Mouse (Mus musculus) hindbrain, embryonic 10.5 days (tissue): ENCODE data around the gene Slc52a3. TPM values are rescaled to one million over a fixed set of nuclear protein-coding genes. Genes with fewer than 3 reads are reported as not detected.
A peak's percentile ranks its signal among the peaks of the same experiment; 100 is the strongest.

Experiments used
- DNase-seq: peaks from one replicate; pipeline ENCODE4 v3.0.0-alpha.2; 2017; ENCODE audit warnings: low spot score
- H3K27ac ChIP-seq: fragments of 300-500 bp; sonication (generic); 2 replicates; pipeline ENCODE4 v1.5.1; 2016; ENCODE audit warnings: mild to moderate bottlenecking, moderate library complexity
- H3K27me3 ChIP-seq: fragments of 300-500 bp; sonication (generic); 2 replicates; pipeline ENCODE4 v1.6.1; 2016; ENCODE audit warnings: mild to moderate bottlenecking; ENCODE audit not compliant: poor library complexity, insufficient read depth, severe bottlenecking
- H3K36me3 ChIP-seq: fragments of 300-500 bp; sonication (generic); 2 replicates; pipeline ENCODE4 v1.6.1; 2016; ENCODE audit warnings: mild to moderate bottlenecking, moderate library complexity
- H3K4me1 ChIP-seq: fragments of 300-500 bp; sonication (generic); replicated peaks from 2 replicates; pipeline ENCODE4 v1.6.1; 2016; ENCODE audit warnings: mild to moderate bottlenecking
- H3K4me3 ChIP-seq: fragments of 300-500 bp; sonication (generic); 2 replicates; pipeline ENCODE4 v1.5.1; 2016; ENCODE audit warnings: mild to moderate bottlenecking, moderate library complexity
- H3K9me3 ChIP-seq: fragments of 300-500 bp; sonication (generic); 2 replicates; pipeline ENCODE4 v1.6.1; 2016; ENCODE audit warnings: mild to moderate bottlenecking, moderate library complexity
- WGBS: fragments of 180-500 bp; shearing (Covaris S2); methylation state at CpG from one replicate; pipeline ENCODE4 v1.1.7; 2016; 5-methylcytosine and 5-hydroxymethylcytosine counted together
- polyA plus RNA-seq: library from polyadenylated mRNA; unstranded; fragments of >200 nt; fragmentation: Nextera tagmentation; extraction: Ambion mirVana; gene quantifications from 2 replicates; pipeline ENCODE4 v1.2.1, GENCODE M21; 2016

The Slc52a3 gene
- polyA plus RNA-seq, 1 experiment from 2014 or later: 1.3 TPM

GRCm38 (mm10) chr2:151967176-151967750 lies 29.0 kb upstream of the Slc52a3 start:
- H3K9me3 ChIP-seq: no peaks in the 10 kb centered on the region

GRCm38 (mm10) chr2:151967792-151968191 lies 28.5 kb upstream of the Slc52a3 start:
- Histone ChIP-seq H3K4me1 (peaks cover 93% of the 10 kb centered on the region), H3K4me3 (peak overlapping the region; percentile 56), H3K27ac (peak overlapping the region; percentile 93), H3K36me3 (peaks cover 28% of the 10 kb centered on the region), H3K27me3 (peaks cover 28% of the 10 kb centered on the region; the same call in 1 of the 2 replicates), H3K9me3 (no peaks in the 10 kb centered on the region)
- no peak for DNase-seq
- 74% methylated on average over 2 of the region's 2 CpGs for WGBS

More at GRCm38 (mm10) chr2:151967176-151967750, 29.0 kb upstream of the Slc52a3 start:
- Histone ChIP-seq H3K4me1 (peaks cover 93% of the 10 kb centered on the region), H3K4me3 (peak overlapping the region; percentile 56), H3K27me3 (peaks cover 24% of the 10 kb centered on the region; the same call in 1 of the 2 replicates), H3K27ac (peak overlapping the region; percentile 93), H3K36me3 (peaks cover 28% of the 10 kb centered on the region)
- DNase-seq: peak; percentile 65
- whole genome bisulfite sequencing: 21% methylated on average over 9 of the region's 9 CpGs

GRCm38 (mm10) chr2:151968451-151968850 lies 27.9 kb upstream of the Slc52a3 start:
- Histone ChIP-seq H3K36me3 (peaks cover 28% of the 10 kb centered on the region), H3K4me1 (peaks cover 93% of the 10 kb centered on the region), H3K27me3 (peaks cover 26% of the 10 kb centered on the region; the same call in 1 of the 2 replicates), H3K9me3 (no peaks in the 10 kb centered on the region), H3K4me3 (peak overlapping the region; percentile 56), H3K27ac (peak overlapping the region; percentile 93)
- 77% methylated on average over 8 of the region's 8 CpGs for WGBS
- DNase-seq: no peak

GRCm38 (mm10) chr2:151968986-151969385 lies 27.3 kb upstream of the Slc52a3 start:
- Histone ChIP-seq H3K36me3 (peaks cover 28% of the 10 kb centered on the region), H3K27ac (peak overlapping the region; percentile 93), H3K4me1 (peaks cover 93% of the 10 kb centered on the region), H3K9me3 (no peaks in the 10 kb centered on the region), H3K27me3 (peaks cover 28% of the 10 kb centered on the region; the same call in 1 of the 2 replicates), H3K4me3 (peak overlapping the region; percentile 56)
- DNase-seq: no peak
- 87% methylated on average over 7 of the region's 7 CpGs for whole genome bisulfite sequencing

GRCm38 (mm10) chr2:151969396-151969795 lies 26.9 kb upstream of the Slc52a3 start:
- Histone ChIP-seq H3K4me3 (peak overlapping the region; percentile 56), H3K27me3 (peaks cover 32% of the 10 kb centered on the region), H3K4me1 (peaks cover 93% of the 10 kb centered on the region), H3K27ac (peak overlapping the region; percentile 93), H3K9me3 (no peaks in the 10 kb centered on the region), H3K36me3 (peaks cover 28% of the 10 kb centered on the region)
- 93% methylated on average over 6 of the region's 6 CpGs for WGBS
- DNase-seq: no peak

- DNase-seq: peak; percentile 91
- Histone ChIP-seq H3K27ac (peak overlapping the region; percentile 93), H3K36me3 (peaks cover 28% of the 10 kb centered on the region), H3K4me1 (peaks cover 91% of the 10 kb centered on the region), H3K9me3 (no peaks in the 10 kb centered on the region), H3K27me3 (peaks cover 35% of the 10 kb centered on the region), H3K4me3 (peak overlapping the region; percentile 56)
- WGBS: 47% methylated on average over 53 of the region's 53 CpGs
These were observed 25.8 kb upstream of the Slc52a3 start for GRCm38 (mm10) chr2:151970191-151971172.

GRCm38 (mm10) chr2:151971748-151972147 lies 24.6 kb upstream of the Slc52a3 start:
- H3K4me1 ChIP-seq: peaks cover 94% of the 10 kb centered on the region
- H3K4me3 ChIP-seq: peak overlapping the region; percentile 18; the same call in 1 of the 2 replicates
- peak overlapping the region; percentile 93 for H3K27ac ChIP-seq
- DNase-seq: no peak
- WGBS: 82% methylated on average over 5 of the region's 5 CpGs
- peaks cover 39% of the 10 kb centered on the region for H3K36me3 ChIP-seq
- peaks cover 35% of the 10 kb centered on the region for H3K27me3 ChIP-seq
- no peaks in the 10 kb centered on the region for H3K9me3 ChIP-seq

GRCm38 (mm10) chr2:151972880-151973594 lies 23.3 kb upstream of the Slc52a3 start:
- peaks cover 94% of the 10 kb centered on the region for H3K4me1 ChIP-seq
- peaks cover 51% of the 10 kb centered on the region for H3K36me3 ChIP-seq
- WGBS: 9% methylated on average over 23 of the region's 23 CpGs
- peaks cover 35% of the 10 kb centered on the region for H3K27me3 ChIP-seq
- no peaks in the 10 kb centered on the region for H3K9me3 ChIP-seq
- H3K4me3 ChIP-seq: peak overlapping the region; percentile 55
- peak overlapping the region; percentile 93 for H3K27ac ChIP-seq
- peak; percentile 82 for DNase-seq

- peak overlapping the region; percentile 55 for H3K4me3 ChIP-seq
- DNase-seq: peak; percentile 53
- 4% methylated on average over 36 of the region's 36 CpGs for WGBS
- H3K36me3 ChIP-seq: peaks cover 43% of the 10 kb centered on the region
- no peaks in the 10 kb centered on the region for H3K9me3 ChIP-seq
- H3K27ac ChIP-seq: peak overlapping the region; percentile 93
- H3K4me1 ChIP-seq: peaks cover 94% of the 10 kb centered on the region
- peaks cover 35% of the 10 kb centered on the region for H3K27me3 ChIP-seq
These were observed 22.4 kb upstream of the Slc52a3 start for GRCm38 (mm10) chr2:151973595-151974562.

GRCm38 (mm10) chr2:151975295-151975694 lies 21.0 kb upstream of the Slc52a3 start:
- Histone ChIP-seq H3K36me3 (peaks cover 28% of the 10 kb centered on the region), H3K27me3 (peaks cover 35% of the 10 kb centered on the region), H3K27ac (0 out of 2 replicates have a peak overlapping the region, but pooled peaks have one; percentile 29), H3K4me3 (no peak overlapping the region), H3K9me3 (no peaks in the 10 kb centered on the region), H3K4me1 (peaks cover 92% of the 10 kb centered on the region)
- WGBS: 86% methylated on average over 5 of the region's 5 CpGs
- DNase-seq: no peak

GRCm38 (mm10) chr2:151976067-151976466 lies 20.2 kb upstream of the Slc52a3 start:
- peaks cover 91% of the 10 kb centered on the region for H3K4me1 ChIP-seq
- no peak overlapping the region for H3K4me3 ChIP-seq
- H3K36me3 ChIP-seq: peaks cover 24% of the 10 kb centered on the region
- no peaks in the 10 kb centered on the region for H3K9me3 ChIP-seq
- WGBS: 94% methylated on average over 3 of the region's 3 CpGs
- no peak for DNase-seq
- peaks cover 35% of the 10 kb centered on the region for H3K27me3 ChIP-seq
- H3K27ac ChIP-seq: peak overlapping the region; percentile 29; the same call in 1 of the 2 replicates
